Mouse (Mus musculus): ENCODE data around the gene Arhgap25.

Arhgap25 gene

DNA sequence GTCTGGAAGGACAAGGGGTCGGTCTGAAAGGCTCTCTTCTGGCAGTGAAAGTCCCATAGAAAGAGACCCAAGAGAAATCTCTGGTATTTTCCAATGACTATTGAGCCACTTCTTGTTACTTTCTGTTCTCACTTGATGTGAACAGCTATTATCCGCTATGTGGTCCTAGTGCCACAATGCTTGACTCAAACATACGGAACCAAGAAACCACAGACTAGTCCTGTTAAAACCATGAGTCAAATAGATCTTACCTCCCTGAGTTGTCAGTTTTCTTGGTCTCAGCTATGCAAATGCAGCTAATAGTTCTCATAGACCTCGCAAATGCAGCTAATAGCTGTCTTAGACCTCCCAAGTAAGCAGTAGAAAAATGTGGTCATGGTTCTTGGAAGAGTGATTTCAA, 85.8 kb downstream of the Arhgap25 start:
- no peak for DNase-seq (ENCODE audit: low read depth, low spot score)

DNA sequence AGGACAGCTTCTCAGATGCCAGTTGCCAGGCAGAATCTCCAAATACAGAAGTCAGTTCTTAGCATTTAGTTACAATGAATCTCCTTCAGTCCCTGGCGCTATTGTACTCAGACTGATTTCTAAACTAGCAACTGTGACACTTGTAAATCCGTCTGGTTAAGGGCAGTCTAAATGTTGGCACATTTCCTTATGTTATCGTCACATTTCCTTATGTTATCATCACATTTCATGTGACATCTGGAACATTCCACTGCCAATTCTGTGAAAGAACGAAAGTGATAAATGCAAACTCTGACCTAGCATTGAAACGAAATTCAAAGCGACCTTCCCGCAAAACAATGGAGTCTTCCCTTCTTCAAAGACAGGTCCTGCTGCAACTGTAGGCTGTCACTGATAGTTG, 87.8 kb downstream of the Arhgap25 start:
- DNase-seq (ENCODE audit: low read depth, low spot score) = no peak

DNA sequence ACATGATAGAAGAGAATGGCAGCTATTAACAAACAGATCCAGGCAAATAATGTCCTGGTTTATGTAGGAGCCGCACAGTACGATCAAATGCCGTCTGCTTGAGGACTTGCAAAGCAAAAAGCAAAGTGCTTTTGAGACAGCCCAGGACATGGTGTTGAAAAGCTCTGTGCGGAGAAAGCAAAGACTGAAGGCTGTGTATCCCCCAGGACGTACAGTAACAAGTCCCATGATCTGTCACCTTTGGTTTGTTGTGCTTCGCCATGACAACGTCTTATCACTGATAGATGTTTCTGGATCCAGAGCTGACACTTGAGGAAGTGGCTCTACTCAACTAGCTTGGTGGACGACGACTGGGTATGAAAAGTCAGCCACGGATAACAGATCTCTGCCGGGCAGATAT, 89.8 kb downstream of the Arhgap25 start:
- no peak for DNase-seq (ENCODE audit: low read depth, low spot score)

DNA sequence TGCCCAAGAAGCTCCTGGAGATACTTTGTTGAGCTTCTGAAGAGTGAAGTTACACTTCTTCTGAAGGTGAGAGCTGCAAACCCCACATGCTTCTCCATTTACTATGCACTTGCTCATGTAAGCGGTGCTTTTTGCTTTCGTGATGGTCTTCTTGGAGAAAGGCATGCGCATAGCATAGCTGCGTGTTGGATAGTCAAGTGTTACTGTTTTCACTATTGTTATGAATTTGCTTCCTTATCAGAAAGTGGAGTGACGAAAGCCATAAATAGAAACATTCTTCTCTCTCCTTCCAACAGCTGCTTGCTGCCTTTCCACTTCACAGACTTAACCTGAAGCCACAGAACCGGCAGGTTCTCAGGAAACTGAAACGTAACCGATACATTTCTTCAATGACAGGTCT, 96.3 kb downstream of the Arhgap25 start:
- no peak for DNase-seq (ENCODE audit: low read depth, low spot score)

DNA sequence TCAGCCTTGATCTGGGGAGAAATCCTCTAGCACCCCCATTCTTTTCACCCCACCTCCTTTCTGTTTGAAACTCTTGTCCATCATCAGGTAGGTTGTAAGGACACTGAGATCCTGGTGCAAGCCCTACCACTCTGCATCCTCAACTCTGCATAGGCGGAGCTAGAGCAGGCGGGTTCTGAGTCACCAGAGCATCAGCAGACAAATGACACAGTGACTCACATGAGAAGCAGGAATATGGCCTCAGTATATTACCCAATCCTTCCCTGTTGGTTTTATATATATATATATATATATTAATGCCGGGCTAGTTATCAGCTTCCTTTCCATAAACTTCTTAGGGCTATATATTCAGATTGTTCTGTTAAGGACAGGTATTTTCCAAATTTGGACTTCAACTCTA, 97.3 kb downstream of the Arhgap25 start:
- peak; percentile 6 for DNase-seq (ENCODE audit: low read depth, low spot score)

DNA sequence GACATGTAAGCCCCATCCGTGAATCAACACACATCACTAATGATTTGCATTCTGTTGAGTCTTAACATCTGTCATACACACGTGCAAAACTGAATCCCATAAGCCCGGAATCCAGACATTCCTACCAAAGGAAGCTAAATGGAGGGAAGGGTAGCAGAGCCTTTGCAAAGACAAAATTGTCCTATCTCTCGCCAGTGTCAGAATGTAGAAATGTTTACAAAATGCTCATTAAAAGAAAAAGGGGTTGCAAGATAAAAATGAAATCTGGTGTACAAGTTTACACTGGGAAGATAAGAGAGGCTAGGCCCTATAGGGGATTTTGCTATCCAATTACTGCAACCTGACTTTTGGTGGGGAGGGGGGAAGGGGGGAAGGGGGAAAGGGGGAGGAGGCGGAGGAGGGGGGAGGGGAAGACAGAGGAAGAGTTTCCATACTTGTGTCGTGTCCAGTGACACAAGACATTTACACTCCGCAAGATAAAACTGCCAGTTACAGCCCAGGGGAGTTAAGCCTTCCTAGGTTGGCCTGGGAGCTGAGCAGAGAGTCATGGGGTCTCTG, 104.5 kb downstream of the Arhgap25 start, which contains the start of gene Bmp10:
TSS of gene Bmp10 (plus strand) at position 508 of the 558 bp plus-strand sequence.
- DNase-seq (ENCODE audit: low read depth, low spot score) = no peak

DNA sequence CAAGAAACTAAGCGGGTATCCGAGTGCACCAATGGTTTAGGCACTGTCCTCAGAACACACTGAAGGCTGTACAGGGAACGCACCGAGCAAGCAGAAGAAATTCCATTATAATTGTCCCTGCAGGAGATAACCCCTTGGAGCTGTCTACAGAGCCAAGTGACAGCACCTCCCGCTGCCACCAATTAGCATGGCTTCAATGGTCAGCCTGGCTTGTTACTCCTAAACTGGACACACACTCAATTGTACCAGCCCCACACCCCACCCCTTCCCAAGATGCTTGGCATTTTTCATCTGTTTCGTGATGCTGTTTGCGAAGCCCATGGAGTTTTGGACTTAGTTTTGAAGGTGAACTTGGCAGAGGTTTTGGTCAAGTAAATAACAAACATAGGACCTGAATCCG, 105.4 kb downstream of the Arhgap25 start:
- no peak for DNase-seq (ENCODE audit: low read depth, low spot score)

DNA sequence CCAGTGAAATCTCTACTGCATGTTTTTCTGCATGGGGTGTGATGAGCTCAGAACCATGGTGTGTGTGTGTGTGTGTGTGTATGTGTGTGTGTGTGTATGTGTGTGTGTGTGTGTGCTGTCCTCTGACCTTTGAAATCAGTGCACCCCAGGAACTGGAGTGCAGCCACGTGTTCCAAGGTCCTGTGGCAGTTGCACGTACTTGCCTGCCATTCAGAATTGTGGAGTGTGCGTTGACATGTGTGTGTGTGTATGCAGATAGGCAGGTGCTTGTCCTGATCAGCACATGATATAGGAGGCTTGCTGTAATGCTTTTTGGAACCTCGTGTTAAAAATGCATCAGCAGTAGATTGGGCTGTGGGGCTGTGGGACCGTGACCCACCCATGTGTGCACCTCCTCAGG, 106.1 kb downstream of the Arhgap25 start:
- DNase-seq (ENCODE audit: low read depth, low spot score) = no peak

DNA sequence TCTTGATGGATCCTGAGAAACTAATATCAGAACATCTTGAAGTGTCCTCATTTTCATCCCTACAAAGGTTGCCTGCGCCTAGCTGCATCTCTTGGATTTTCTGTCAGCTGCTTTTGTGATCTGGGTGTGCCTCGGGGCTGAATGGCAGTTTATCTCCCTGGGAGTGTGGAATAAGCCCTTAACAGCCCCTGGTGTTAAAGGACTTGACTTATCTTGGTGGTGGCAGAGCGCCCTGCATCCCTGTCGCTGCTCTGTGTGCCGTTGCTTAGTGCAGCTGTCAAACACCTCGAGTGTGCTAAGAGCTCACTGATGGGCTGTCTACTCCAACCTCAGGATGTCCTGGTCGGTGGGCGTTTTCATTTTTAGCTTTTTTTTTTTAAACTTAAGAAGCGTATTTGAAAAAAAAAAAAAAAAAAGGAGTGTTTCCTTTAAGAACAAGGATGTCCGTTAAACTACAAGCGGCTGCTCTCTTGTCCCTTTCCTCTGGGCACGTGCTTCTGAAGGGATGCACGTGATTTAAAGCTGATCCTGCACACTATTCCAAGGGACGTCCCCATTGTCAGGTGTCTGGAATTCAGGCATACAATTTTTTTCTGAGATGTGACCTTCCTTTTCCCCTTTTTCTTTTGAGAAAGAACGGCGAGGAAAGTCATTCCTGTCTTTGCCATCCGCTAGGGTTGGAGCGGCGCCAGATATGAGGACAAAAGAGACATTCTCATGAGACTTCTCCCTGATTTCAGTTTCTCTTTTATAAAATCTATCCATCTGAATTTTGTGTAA, 108.8 kb downstream of the Arhgap25 start:
- DNase-seq (ENCODE audit: low read depth, low spot score) = peak; percentile 20

DNA sequence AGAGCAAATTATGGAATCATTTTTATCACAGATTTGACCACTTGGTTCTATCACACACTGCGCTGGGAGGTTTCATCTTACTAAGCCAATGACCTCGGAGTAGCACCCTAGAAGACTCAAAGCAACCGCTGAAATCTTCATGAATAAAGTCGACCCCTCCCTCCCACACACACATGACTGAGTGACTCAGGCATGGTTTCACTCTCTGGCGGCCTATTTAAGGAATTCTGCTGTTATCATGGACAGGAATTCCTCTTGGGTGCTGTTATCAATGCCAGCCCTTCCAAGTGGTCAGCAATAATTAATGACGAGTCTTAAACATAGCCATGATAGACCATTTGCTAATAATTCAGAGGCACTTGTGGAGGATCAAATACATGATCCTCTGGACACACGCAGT, 110.8 kb downstream of the Arhgap25 start:
- DNase-seq (ENCODE audit: low read depth, low spot score) = no peak

DNA sequence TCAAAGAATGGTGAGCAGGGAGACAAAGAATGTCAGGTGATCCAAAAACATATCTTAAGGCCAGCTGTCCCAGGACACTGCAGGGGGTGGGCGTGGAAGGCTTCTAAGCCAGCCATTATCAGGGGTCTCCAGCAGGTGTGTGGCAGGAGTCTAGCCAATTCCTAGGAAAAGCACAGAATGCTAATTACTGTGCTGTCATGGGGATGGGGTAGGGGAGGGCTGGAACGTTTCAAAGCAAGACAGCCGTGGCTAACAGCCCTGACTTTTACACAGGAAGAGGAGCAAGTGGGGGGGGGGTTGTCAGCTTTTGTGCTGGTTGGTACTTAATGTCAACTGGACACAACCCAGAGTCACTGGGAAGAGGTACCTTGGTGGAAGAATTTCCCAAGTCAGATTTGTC, 121.0 kb downstream of the Arhgap25 start:
- no peak for DNase-seq (ENCODE audit: low read depth, low spot score)

Data from brain, adult 2 months (tissue).